Mouse (Mus musculus) layer of hippocampus, adult 2 months (tissue): ENCODE results near the gene Usp36. TPM values are rescaled to one million over a fixed set of nuclear protein-coding genes. Genes with fewer than 3 reads are reported as not detected.

Experiments
- DNase-seq, 2 experiments: peaks; one replicate each; pipeline ENCODE4 v3.0.0; 2022; ENCODE audit warnings: low spot score in 2 of 2
- H3K27ac ChIP-seq: fragments of 200-600 bp; 2 replicates; pipeline ENCODE4 v1.8.1; 2022
- H3K4me3 ChIP-seq: fragments of 200-600 bp; 2 replicates; pipeline ENCODE4 v1.8.1; 2022; ENCODE audit warnings: mild to moderate bottlenecking
- CTCF ChIP-seq: fragments of 200-600 bp; conservative IDR thresholded peaks from 2 replicates; pipeline ENCODE4 v1.8.1; 2022; ENCODE audit warnings: antibody characterized with exemption, mild to moderate bottlenecking, moderate library complexity
- total RNA-seq, 2 experiments: library from RNA; stranded (reverse); gene quantifications; 2 replicates each; pipeline ENCODE4 v1.2.3; 2021

Usp36 gene
- total RNA-seq, 2 experiments from 2014 or later: 26.5 to 28.5 TPM

DNA sequence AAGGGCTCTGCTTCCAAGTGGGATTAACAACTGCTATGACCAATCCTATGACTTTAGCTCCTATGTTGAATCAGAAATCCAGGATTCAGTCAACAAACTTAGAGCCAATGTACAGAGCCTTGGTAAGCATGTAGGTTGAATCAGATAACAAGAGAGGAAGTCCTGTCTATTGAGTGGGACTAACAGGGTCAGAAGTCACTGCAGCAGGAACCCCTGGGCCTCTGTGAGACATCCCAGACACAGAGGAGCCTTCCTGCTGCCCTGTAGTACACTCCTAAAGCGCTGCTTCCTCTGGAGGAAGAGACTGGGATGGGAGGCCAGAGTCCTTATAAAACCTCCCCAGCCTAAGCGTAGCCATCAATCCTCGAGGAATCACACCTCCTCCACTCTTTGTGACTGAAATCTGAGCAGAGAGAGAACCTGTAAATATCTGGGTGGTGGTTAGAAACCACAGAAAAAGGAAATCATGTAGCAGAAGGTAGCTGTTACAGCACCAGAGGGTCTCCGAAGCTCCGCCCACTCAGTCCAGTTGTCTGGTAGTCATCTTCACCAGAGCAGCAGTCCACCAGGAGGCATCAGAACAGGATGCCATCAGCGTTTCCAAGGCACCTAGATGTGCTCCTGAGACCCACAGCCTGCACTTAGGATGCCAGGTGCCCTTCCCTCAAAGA, 53.4 kb downstream of the Usp36 start:
- peak overlapping the region; percentile 51 for H3K27ac ChIP-seq
- TF ChIP-seq CTCF: no peak; the same call in 1 of the 2 replicates
- no peak overlapping the region for H3K4me3 ChIP-seq
- DNase-seq: no peak

DNA sequence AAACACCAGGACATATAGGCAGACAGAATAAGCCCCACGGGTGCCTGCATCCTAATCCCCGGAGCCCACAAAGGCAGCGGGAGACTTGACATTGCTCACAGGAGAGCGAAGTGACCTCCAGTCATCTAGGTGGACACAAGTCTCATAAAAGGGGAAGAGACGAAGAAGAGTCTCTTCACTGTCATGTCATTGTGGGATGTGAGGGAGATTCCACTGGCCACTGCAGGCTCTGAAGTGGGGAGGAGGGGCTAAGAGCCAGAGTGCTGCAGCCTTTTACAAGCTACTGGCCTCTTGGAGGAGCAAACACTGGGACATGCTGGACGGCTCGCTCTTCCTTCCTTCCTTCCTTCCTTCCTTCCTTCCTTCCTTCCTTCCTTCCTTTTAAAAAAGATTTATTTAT, 55.1 kb downstream of the Usp36 start:
- no peak for DNase-seq
- TF ChIP-seq CTCF: no peak
- H3K27ac ChIP-seq: peak overlapping the region; percentile 52; the same call in 1 of the 2 replicates
- no peak overlapping the region for H3K4me3 ChIP-seq

GRCm38 (mm10) chr11:118234500-118234899, 55.5 kb downstream of the Usp36 start:
- DNase-seq: no peak
- no peak for TF ChIP-seq CTCF
- Histone ChIP-seq H3K27ac (peak overlapping the region; percentile 52; the same call in 1 of the 2 replicates), H3K4me3 (no peak overlapping the region)

DNA sequence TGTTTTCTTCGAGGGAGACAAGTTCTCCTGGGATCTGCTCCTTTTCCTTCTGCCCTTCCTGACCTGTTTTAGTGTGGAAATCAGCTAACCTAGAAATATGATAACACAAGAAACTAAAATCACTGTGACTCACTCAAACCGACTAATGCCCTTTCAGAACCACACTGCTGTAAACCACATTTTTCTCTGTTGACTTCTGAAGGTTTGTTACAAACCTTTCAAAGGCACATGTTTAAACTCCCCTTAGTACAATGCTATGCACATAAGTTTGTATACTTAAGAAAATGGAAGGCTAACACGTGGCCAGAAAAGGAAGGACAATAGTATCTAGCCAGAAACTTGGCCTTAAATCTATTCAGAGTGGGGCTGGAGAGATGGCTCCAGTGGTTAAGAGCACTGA, 56.1 kb downstream of the Usp36 start:
- TF ChIP-seq CTCF: no peak
- H3K4me3 ChIP-seq: no peak overlapping the region
- no peak overlapping the region for H3K27ac ChIP-seq
- no peak for DNase-seq

DNA sequence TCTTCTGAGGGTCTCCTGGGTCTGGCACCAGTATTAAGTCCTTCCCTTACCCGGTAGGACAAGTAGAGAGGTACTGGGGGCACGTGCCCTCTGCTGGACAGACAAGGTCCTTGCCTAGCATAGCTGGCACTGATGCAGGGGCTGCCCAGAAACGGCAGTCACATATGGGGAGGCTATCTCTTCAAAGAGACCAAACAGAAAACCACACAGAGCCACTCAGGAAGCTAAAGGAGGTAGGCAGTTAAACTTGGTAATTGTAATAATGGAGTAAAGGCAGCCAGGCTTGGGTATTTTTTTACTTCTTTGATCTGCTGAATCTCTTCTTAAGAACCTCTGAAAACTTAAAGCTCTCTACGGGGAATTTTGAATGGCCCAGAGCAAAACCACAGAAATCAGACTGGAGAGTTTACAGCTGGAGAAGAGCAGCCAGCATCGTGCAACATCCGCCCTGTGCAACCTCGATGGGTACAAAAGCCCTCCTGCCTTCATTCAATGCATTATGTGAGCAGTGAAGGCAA, 57.7 kb downstream of the Usp36 start:
- DNase-seq: no peak
- no peak overlapping the region for H3K4me3 ChIP-seq
- 0 out of 2 replicates have a peak overlapping the region, but pooled peaks have one; percentile 1 for H3K27ac ChIP-seq
- TF ChIP-seq CTCF: peak; percentile 73

DNA sequence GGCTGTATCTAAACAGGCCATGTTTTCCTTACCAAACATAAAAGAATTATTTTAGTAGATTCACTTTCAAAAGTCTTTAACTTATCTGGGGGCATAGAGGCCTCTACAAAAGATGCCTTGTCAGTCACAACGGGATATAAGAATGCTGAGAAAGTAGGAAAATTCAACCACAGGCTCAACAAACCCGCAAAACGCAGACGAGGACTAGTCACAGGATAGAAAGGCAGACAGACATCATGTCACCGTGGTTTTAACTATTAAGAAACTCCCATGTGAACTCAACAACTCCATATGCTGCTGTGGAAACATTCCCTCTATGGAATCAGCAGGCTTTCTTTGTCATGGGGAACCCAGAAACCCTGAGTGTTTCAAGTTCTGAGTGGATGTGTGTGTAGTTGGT, 60.1 kb downstream of the Usp36 start:
- Histone ChIP-seq H3K4me3 (no peak overlapping the region), H3K27ac (no peak overlapping the region)
- TF ChIP-seq CTCF: no peak
- no peak for DNase-seq

DNA sequence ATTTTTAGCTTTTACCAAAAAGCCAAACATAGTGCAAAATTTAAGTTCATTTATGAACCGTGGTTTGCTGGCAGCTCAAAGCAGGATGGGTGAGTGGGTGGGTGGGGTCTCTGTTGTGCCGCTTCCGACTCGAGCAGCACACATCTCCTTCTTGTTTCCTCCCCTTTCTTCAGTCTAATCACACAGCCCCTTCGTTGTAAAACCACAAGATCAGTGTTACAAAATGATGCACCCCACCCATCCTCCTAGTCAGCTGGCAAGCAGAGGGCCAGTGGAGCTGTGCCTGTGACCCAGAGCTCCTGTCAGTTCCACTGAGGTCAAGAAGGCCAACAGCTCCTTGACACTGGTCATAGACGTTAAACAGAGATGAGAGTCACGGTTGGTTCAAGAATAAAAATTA, 62.4 kb downstream of the Usp36 start:
- Histone ChIP-seq H3K4me3 (no peak overlapping the region), H3K27ac (no peak overlapping the region)
- no peak for TF ChIP-seq CTCF
- no peak for DNase-seq

- no peak for TF ChIP-seq CTCF
- no peak overlapping the region for H3K27ac ChIP-seq
- H3K4me3 ChIP-seq: no peak overlapping the region
- no peak for DNase-seq
Observed at GRCm38 (mm10) chr11:118226850-118227249, 63.2 kb downstream of the Usp36 start.

GRCm38 (mm10) chr11:118225862-118226261, 64.2 kb downstream of the Usp36 start:
- no peak overlapping the region for H3K27ac ChIP-seq
- TF ChIP-seq CTCF: no peak
- H3K4me3 ChIP-seq: no peak overlapping the region
- no peak for DNase-seq

DNA sequence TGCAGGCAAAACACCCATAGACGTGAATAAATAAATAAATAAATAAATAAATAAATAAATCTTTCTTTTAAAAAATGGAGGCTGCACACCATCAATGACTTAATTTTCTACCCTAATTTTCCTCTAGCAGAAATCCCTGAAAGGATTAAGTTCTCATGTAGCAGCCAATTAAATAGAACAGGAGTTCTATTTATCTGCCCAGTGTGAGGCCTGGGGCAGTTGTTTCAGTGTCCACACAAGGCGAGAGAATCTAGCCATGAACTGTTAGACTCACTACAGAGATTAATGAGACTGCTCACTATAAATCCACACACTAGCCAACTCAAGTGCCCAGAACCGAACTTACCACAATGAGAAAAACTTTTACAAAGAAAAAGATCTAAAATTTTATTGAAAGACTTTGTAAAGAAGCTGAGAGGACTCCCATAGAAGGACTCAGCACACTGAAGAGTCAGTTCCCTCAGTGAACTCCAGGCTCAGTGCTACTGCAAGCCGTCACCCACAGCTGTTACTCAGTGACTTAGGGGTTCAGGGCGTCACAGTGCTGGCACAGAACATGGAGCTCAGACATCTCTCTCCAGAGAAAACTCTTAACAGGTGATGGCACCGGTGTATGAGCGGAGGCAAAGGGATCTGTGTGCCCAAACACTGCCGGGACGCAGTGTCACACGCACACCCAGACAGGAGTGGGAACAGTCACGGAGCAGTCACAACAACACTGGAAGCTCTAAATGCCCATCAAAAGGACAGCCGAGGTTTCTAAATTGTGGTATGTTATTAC, 64.8 kb downstream of the Usp36 start:
- no peak for DNase-seq
- H3K27ac ChIP-seq: no peak overlapping the region
- no peak for TF ChIP-seq CTCF
- no peak overlapping the region for H3K4me3 ChIP-seq

DNA sequence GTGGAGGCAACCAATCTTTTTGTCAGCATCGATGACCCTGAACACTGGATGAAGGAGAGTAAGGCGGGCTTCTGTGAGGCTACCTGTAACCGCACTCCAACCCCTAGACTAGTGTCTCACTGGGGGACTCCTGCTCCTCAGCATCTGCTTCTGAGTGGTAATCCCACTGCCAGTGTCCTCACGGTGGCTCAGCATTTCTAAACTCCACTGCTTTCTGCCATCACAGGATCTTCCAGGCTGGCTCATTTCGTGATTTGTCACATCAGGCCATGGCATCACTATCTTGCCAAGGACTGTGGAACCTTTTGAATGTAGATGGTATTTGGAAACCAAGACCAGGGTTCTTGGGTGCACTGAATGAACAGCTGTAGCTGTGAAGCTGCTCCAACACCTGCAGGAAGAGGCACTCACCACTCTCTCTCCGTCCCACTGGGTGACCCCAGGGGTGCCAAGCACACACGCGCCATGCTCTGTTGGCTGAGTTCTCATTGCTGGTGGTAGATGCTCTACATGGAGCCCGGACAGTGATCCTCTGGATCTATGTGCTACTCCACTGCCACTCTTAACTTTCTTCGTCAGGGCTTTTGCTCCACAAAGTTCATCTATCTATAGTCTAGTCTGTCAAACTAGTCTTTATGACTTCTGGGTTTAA, 66.5 kb downstream of the Usp36 start:
- no peak for DNase-seq
- TF ChIP-seq CTCF: no peak

DNA sequence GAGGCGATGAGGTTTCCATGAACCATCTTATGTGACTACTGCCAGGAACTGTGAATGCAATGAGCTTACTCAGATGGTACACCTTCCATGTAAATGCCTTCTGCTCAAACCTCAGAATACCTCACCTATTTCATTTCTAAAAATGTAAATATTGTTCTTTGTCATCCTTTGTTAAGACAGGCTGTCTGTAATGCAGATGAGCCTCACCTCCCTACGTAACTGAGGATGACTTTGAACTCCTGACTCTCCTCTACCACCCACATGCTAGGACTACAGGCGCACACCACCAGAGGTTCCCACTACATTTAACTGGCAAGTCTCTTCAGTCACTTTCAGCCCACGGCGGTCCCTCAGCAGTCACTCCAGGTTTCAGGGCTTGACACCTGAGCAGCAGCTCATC, 67.1 kb downstream of the Usp36 start:
- DNase-seq: no peak
- no peak for TF ChIP-seq CTCF
- H3K27ac ChIP-seq: no peak overlapping the region
- no peak overlapping the region for H3K4me3 ChIP-seq

More for the DNA sequence above, 66.5 kb downstream of the Usp36 start:
- Histone ChIP-seq H3K4me3 (no peak overlapping the region), H3K27ac (no peak overlapping the region)

GRCm38 (mm10) chr11:118222351-118222885, 67.6 kb downstream of the Usp36 start:
- no peak for TF ChIP-seq CTCF
- DNase-seq: no peak
- peak overlapping the region; percentile 2; the same call in 1 of the 2 replicates for H3K27ac ChIP-seq

More at GRCm38 (mm10) chr11:118222351-118222885, 67.6 kb downstream of the Usp36 start:
- H3K4me3 ChIP-seq: no peak overlapping the region
